Mouse (Mus musculus): Measurements from ENCODE around the gene Hils1. TPM values are rescaled to one million over a fixed set of nuclear protein-coding genes. Genes with fewer than 3 reads are reported as not detected.
"Not testable (repeated sequence)": the region's sequence is repeated elsewhere in the genome, so short reads cannot be mapped to it uniquely, and the experiment has no call there.

Gene Hils1
- polyA plus RNA-seq, 1 experiment: not detected

- Histone ChIP-seq H3K4me3 (ENCODE audit: low read depth, low read length) (no peak overlapping the region), H3K27ac (ENCODE audit: insufficient read depth, low read length) (no peak overlapping the region), H3K27me3 (ENCODE audit: control insufficient read depth, insufficient read depth, low read length, poor library complexity, severe bottlenecking) (no peaks in the 10 kb centered on the region), H3K9me3 (replicated peaks; ENCODE audit: control insufficient read depth, insufficient read depth, low read length, poor library complexity, severe bottlenecking) (no peaks in the 10 kb centered on the region), H3K36me3 (ENCODE audit: control insufficient read depth, insufficient read depth, low read length, poor library complexity, severe bottlenecking) (no peaks in the 10 kb centered on the region), H3K4me1 (ENCODE audit: control insufficient read depth, insufficient read depth, low read length) (no peaks in the 10 kb centered on the region), H3K9ac (ENCODE audit: low read depth, poor library complexity, severe bottlenecking) (no peak overlapping the region)
- no peak for TF ChIP-seq CTCF (IDR thresholded peaks at IDR 0.05; ENCODE audit: low read depth, low read length)
- TF ChIP-seq EP300 (IDR thresholded peaks at IDR 0.05; ENCODE audit: insufficient read depth, low read depth, low read length): no peak
- no peak for TF ChIP-seq POLR2A (IDR thresholded peaks at IDR 0.05; ENCODE audit: insufficient read depth, low read length)
Measured at GRCm38 (mm10) chr11:94955103-94955502, 12.3 kb upstream of the Hils1 start.

GRCm38 (mm10) chr11:94957693-94958064, 9.7 kb upstream of the Hils1 start:
- Histone ChIP-seq H3K4me1 (ENCODE audit: control insufficient read depth, insufficient read depth, low read length) (no peaks in the 10 kb centered on the region), H3K27ac (ENCODE audit: insufficient read depth, low read length) (peak overlapping the region; percentile 62), H3K4me3 (ENCODE audit: low read depth, low read length) (peak overlapping the region; percentile 14), H3K9me3 (replicated peaks; ENCODE audit: control insufficient read depth, insufficient read depth, low read length, poor library complexity, severe bottlenecking) (no peaks in the 10 kb centered on the region), H3K9ac (ENCODE audit: low read depth, poor library complexity, severe bottlenecking) (peak overlapping the region; percentile 26; the same call in 1 of the 2 replicates), H3K36me3 (ENCODE audit: control insufficient read depth, insufficient read depth, low read length, poor library complexity, severe bottlenecking) (no peaks in the 10 kb centered on the region), H3K27me3 (ENCODE audit: control insufficient read depth, insufficient read depth, low read length, poor library complexity, severe bottlenecking) (no peaks in the 10 kb centered on the region)
- TF ChIP-seq CTCF (IDR thresholded peaks at IDR 0.05; ENCODE audit: low read depth, low read length) (no peak), POLR2A (IDR thresholded peaks at IDR 0.05; ENCODE audit: insufficient read depth, low read length) (no peak), EP300 (IDR thresholded peaks at IDR 0.05; ENCODE audit: insufficient read depth, low read depth, low read length) (no peak)

- H3K4me3 ChIP-seq (ENCODE audit: low read depth, low read length): peak overlapping the region; percentile 14
- H3K4me1 ChIP-seq (ENCODE audit: control insufficient read depth, insufficient read depth, low read length): no peaks in the 10 kb centered on the region
- no peaks in the 10 kb centered on the region for H3K36me3 ChIP-seq (ENCODE audit: control insufficient read depth, insufficient read depth, low read length, poor library complexity, severe bottlenecking)
- no peak for TF ChIP-seq CTCF (IDR thresholded peaks at IDR 0.05; ENCODE audit: low read depth, low read length)
- peak; percentile 62 for TF ChIP-seq POLR2A (IDR thresholded peaks at IDR 0.05; ENCODE audit: insufficient read depth, low read length)
- TF ChIP-seq EP300 (IDR thresholded peaks at IDR 0.05; ENCODE audit: insufficient read depth, low read depth, low read length): peak; percentile 85
- H3K9ac ChIP-seq (ENCODE audit: low read depth, poor library complexity, severe bottlenecking): peak overlapping the region; percentile 26; the same call in 1 of the 2 replicates
- H3K9me3 ChIP-seq (replicated peaks; ENCODE audit: control insufficient read depth, insufficient read depth, low read length, poor library complexity, severe bottlenecking): no peaks in the 10 kb centered on the region
- H3K27ac ChIP-seq (ENCODE audit: insufficient read depth, low read length): peak overlapping the region; percentile 62
- H3K27me3 ChIP-seq (ENCODE audit: control insufficient read depth, insufficient read depth, low read length, poor library complexity, severe bottlenecking): no peaks in the 10 kb centered on the region
Measured at GRCm38 (mm10) chr11:94958065-94958858, 9.1 kb upstream of the Hils1 start.

GRCm38 (mm10) chr11:94962534-94963101, 4.8 kb upstream of the Hils1 start:
- no peak overlapping the region for H3K27ac ChIP-seq (ENCODE audit: insufficient read depth, low read length)
- H3K9ac ChIP-seq (ENCODE audit: low read depth, poor library complexity, severe bottlenecking): no peak overlapping the region
- H3K4me3 ChIP-seq (ENCODE audit: low read depth, low read length): no peak overlapping the region
- no peaks in the 10 kb centered on the region for H3K36me3 ChIP-seq (ENCODE audit: control insufficient read depth, insufficient read depth, low read length, poor library complexity, severe bottlenecking)
- no peaks in the 10 kb centered on the region for H3K27me3 ChIP-seq (ENCODE audit: control insufficient read depth, insufficient read depth, low read length, poor library complexity, severe bottlenecking)
- TF ChIP-seq POLR2A (IDR thresholded peaks at IDR 0.05; ENCODE audit: insufficient read depth, low read length) (no peak), CTCF (IDR thresholded peaks at IDR 0.05; ENCODE audit: low read depth, low read length) (no peak), EP300 (IDR thresholded peaks at IDR 0.05; ENCODE audit: insufficient read depth, low read depth, low read length) (no peak)
- H3K9me3 ChIP-seq (replicated peaks; ENCODE audit: control insufficient read depth, insufficient read depth, low read length, poor library complexity, severe bottlenecking): no peaks in the 10 kb centered on the region
- no peaks in the 10 kb centered on the region for H3K4me1 ChIP-seq (ENCODE audit: control insufficient read depth, insufficient read depth, low read length)

GRCm38 (mm10) chr11:94968187-94968586, 794 bp downstream of the Hils1 start:
- Histone ChIP-seq H3K27me3 (ENCODE audit: control insufficient read depth, insufficient read depth, low read length, poor library complexity, severe bottlenecking) (no peaks in the 10 kb centered on the region), H3K4me1 (ENCODE audit: control insufficient read depth, insufficient read depth, low read length) (no peaks in the 10 kb centered on the region), H3K4me3 (ENCODE audit: low read depth, low read length) (no peak overlapping the region), H3K9me3 (replicated peaks; ENCODE audit: control insufficient read depth, insufficient read depth, low read length, poor library complexity, severe bottlenecking) (no peaks in the 10 kb centered on the region), H3K36me3 (ENCODE audit: control insufficient read depth, insufficient read depth, low read length, poor library complexity, severe bottlenecking) (no peaks in the 10 kb centered on the region), H3K27ac (ENCODE audit: insufficient read depth, low read length) (no peak overlapping the region), H3K9ac (ENCODE audit: low read depth, poor library complexity, severe bottlenecking) (no peak overlapping the region)
- TF ChIP-seq CTCF (IDR thresholded peaks at IDR 0.05; ENCODE audit: low read depth, low read length) (no peak), POLR2A (IDR thresholded peaks at IDR 0.05; ENCODE audit: insufficient read depth, low read length) (no peak), EP300 (IDR thresholded peaks at IDR 0.05; ENCODE audit: insufficient read depth, low read depth, low read length) (no peak)

- not testable (repeated sequence) for H3K9ac ChIP-seq (ENCODE audit: low read depth, poor library complexity, severe bottlenecking); H3K9me3 ChIP-seq (replicated peaks; ENCODE audit: control insufficient read depth, insufficient read depth, low read length, poor library complexity, severe bottlenecking); H3K27ac ChIP-seq (ENCODE audit: insufficient read depth, low read length); H3K4me3 ChIP-seq (ENCODE audit: low read depth, low read length); H3K27me3 ChIP-seq (ENCODE audit: control insufficient read depth, insufficient read depth, low read length, poor library complexity, severe bottlenecking); H3K36me3 ChIP-seq (ENCODE audit: control insufficient read depth, insufficient read depth, low read length, poor library complexity, severe bottlenecking); H3K4me1 ChIP-seq (ENCODE audit: control insufficient read depth, insufficient read depth, low read length)
Measured at GRCm38 (mm10) chr11:94969709-94970108, 2.3 kb downstream of the Hils1 start.
